Mouse (Mus musculus) lung, embryonic 16.5 days (tissue): ENCODE data around the gene Wdr20. TPM values are rescaled to one million over a fixed set of nuclear protein-coding genes. Genes with fewer than 3 reads are reported as not detected.
A peak's percentile ranks its signal among the peaks of the same experiment; 100 is the strongest.

ENCODE experiments used
- ATAC-seq: fragments of 200-750 bp; cut with Nextera tagmentation; 2 replicates; pipeline ENCODE4 v1.8.0; 2017; ENCODE audit warnings: low read depth, mild to moderate bottlenecking, moderate library complexity
- H3K27ac ChIP-seq: fragments of 300-500 bp; sonication (generic); 2 replicates; pipeline ENCODE4 v1.5.1; 2014; ENCODE audit warnings: mild to moderate bottlenecking, control low read depth, low read length
- H3K27me3 ChIP-seq: fragments of 300-500 bp; sonication (generic); 2 replicates; pipeline ENCODE4 v1.6.1; 2014; ENCODE audit warnings: low read depth, low read length, mixed read lengths; ENCODE audit not compliant: control insufficient read depth, insufficient read depth
- H3K36me3 ChIP-seq: fragments of 300-500 bp; sonication (generic); 2 replicates; pipeline ENCODE4 v1.6.1; 2014; ENCODE audit warnings: low read length; ENCODE audit not compliant: control insufficient read depth, insufficient read depth
- H3K4me1 ChIP-seq: fragments of 300-500 bp; sonication (generic); replicated peaks from 2 replicates; pipeline ENCODE4 v1.6.1; 2014; ENCODE audit warnings: low read length, mixed read lengths; ENCODE audit not compliant: control insufficient read depth, insufficient read depth
- H3K4me2 ChIP-seq: fragments of 300-500 bp; sonication (generic); 2 replicates; pipeline ENCODE4 v1.6.1; 2014; ENCODE audit warnings: low read depth, low read length, control low read depth
- H3K4me3 ChIP-seq: fragments of 300-500 bp; sonication (generic); 2 replicates; pipeline ENCODE4 v1.5.1; 2014; ENCODE audit warnings: mild to moderate bottlenecking, low read length, control low read depth
- H3K9ac ChIP-seq: fragments of 300-500 bp; sonication (generic); 2 replicates; pipeline ENCODE4 v1.6.1; 2014; ENCODE audit warnings: low read length, control low read depth
- H3K9me3 ChIP-seq: fragments of 300-500 bp; sonication (generic); 2 replicates; pipeline ENCODE4 v1.6.1; 2016; ENCODE audit warnings: low read length; ENCODE audit not compliant: control insufficient read depth
- WGBS: fragments of 180-500 bp; shearing (Covaris S2); extraction: QIAGEN DNeasy Blood & Tissue Kit; methylation state at CpG from one replicate; pipeline ENCODE4 v1.1.7; 2014; 5-methylcytosine and 5-hydroxymethylcytosine counted together
- polyA plus RNA-seq: library from polyadenylated mRNA; unstranded; fragments of >200 nt; fragmentation: Nextera tagmentation; extraction: Ambion mirVana; gene quantifications from 2 replicates; pipeline ENCODE4 v1.2.1, GENCODE M21; 2015

The Wdr20 gene
- polyA plus RNA-seq, 1 experiment from 2014 or later: 25.3 TPM

- H3K4me2 ChIP-seq: no peak overlapping the region
- no peak overlapping the region for H3K27ac ChIP-seq
- WGBS: 86% methylated on average over 4 of the region's 4 CpGs
- H3K9me3 ChIP-seq: no peaks in the 10 kb centered on the region
- H3K27me3 ChIP-seq: no peaks in the 10 kb centered on the region
- peaks cover 1% of the 10 kb centered on the region; the same call in 1 of the 2 replicates for H3K4me1 ChIP-seq
- H3K36me3 ChIP-seq: no peaks in the 10 kb centered on the region
- H3K4me3 ChIP-seq: no peak overlapping the region
- H3K9ac ChIP-seq: no peak overlapping the region
- ATAC-seq: no peak
Observed at GRCm38 (mm10) chr12:110799226-110799625, 61.5 kb downstream of the Wdr20 start.

DNA sequence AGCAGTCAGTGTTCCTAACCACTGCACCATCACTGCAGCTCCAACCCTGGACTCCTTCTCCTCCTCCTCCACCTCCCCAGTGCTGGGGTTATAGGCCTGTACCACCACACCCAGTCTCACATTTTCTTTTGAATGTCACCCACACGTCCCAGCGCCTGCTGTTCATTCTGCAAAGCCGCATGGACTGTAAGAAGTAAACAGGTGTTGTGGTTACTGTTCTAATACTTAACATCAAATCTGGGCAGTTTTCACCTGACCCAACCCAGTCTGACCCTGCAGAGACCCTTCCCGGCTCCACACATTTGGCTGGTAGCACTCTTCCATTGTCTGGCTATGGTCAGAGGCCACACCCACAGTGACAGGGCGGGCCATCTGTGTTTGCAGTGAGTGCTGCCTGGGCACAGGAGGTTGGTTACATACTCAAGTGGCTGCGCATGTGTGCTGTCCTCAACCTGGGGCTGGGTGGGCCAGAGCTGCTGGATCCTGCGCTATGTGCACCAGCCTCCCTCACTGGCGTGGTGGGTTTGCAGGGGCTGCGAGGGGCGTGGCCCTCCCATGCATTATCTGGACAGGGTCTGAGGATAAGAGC lies 64.2 kb downstream of the Wdr20 start:
- Histone ChIP-seq H3K27me3 (no peaks in the 10 kb centered on the region), H3K4me2 (no peak overlapping the region), H3K4me1 (peaks cover 2% of the 10 kb centered on the region; the same call in 1 of the 2 replicates), H3K36me3 (no peaks in the 10 kb centered on the region), H3K9me3 (no peaks in the 10 kb centered on the region), H3K4me3 (no peak overlapping the region), H3K27ac (no peak overlapping the region), H3K9ac (no peak overlapping the region)
- WGBS: 64% methylated on average over 10 of the region's 10 CpGs
- ATAC-seq: peak; percentile 41; the same call in 1 of the 2 replicates

- H3K4me2 ChIP-seq: no peak overlapping the region
- peaks cover 2% of the 10 kb centered on the region; the same call in 1 of the 2 replicates for H3K4me1 ChIP-seq
- no peaks in the 10 kb centered on the region for H3K9me3 ChIP-seq
- no peak; the same call in 1 of the 2 replicates for ATAC-seq
- H3K27ac ChIP-seq: no peak overlapping the region
- H3K4me3 ChIP-seq: no peak overlapping the region
- no peaks in the 10 kb centered on the region for H3K27me3 ChIP-seq
- WGBS: 69% methylated on average over 5 of the region's 5 CpGs
- no peak overlapping the region for H3K9ac ChIP-seq
- H3K36me3 ChIP-seq: no peaks in the 10 kb centered on the region
Observed at GRCm38 (mm10) chr12:110802674-110803297, 65.0 kb downstream of the Wdr20 start.

GRCm38 (mm10) chr12:110804261-110804660 lies 66.5 kb downstream of the Wdr20 start:
- 25% methylated on average over 10 of the region's 10 CpGs for WGBS

DNA sequence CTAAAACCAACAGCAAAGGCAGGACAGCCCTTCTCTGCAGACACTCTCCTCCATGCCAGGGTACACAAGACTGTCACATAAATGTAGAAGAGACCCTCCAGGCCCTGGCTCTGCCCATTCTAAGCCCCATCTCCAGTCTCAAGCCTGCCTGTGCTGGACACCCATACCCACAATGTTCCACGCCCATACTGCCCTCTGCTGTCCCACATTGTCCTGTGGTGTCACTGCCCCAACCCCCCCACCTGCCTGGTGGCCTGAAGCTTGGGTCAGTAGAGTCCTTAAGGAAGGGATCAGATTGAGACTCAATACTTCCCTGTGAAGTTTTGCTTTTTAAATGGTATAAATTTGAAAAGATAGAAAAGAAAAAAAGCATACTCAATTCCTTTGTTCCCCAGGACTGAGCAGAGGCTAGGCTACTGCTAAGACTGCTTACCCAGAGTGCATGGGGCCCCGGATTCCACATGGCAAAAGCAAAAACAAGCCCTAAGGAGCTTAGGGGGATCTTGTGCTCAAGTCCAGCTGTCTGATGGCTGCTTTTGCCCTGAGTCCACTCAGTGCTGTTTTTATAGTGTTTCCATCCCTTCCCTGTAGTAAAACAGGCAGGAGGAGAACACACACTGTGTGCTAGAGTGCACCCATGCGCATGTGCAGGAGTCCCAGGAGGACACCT lies 68.7 kb downstream of the Wdr20 start:
- Histone ChIP-seq H3K4me2 (no peak overlapping the region), H3K9me3 (no peaks in the 10 kb centered on the region), H3K4me1 (peaks cover 8% of the 10 kb centered on the region; the same call in 1 of the 2 replicates), H3K27ac (no peak overlapping the region), H3K4me3 (no peak overlapping the region), H3K27me3 (no peaks in the 10 kb centered on the region), H3K9ac (no peak overlapping the region), H3K36me3 (no peaks in the 10 kb centered on the region)
- no peak for ATAC-seq
- WGBS: 83% methylated on average over 3 of the region's 3 CpGs

More at GRCm38 (mm10) chr12:110804261-110804660, 66.5 kb downstream of the Wdr20 start:
- H3K9ac ChIP-seq: no peak overlapping the region
- no peak overlapping the region for H3K27ac ChIP-seq
- no peaks in the 10 kb centered on the region for H3K36me3 ChIP-seq
- H3K27me3 ChIP-seq: no peaks in the 10 kb centered on the region
- no peak overlapping the region for H3K4me3 ChIP-seq
- H3K9me3 ChIP-seq: no peaks in the 10 kb centered on the region
- no peak; the same call in 1 of the 2 replicates for ATAC-seq
- H3K4me2 ChIP-seq: no peak overlapping the region
- H3K4me1 ChIP-seq: peaks cover 8% of the 10 kb centered on the region; the same call in 1 of the 2 replicates

- Histone ChIP-seq H3K4me3 (no peak overlapping the region), H3K9ac (no peak overlapping the region), H3K27ac (peak overlapping the region; percentile 82), H3K27me3 (no peaks in the 10 kb centered on the region), H3K9me3 (no peaks in the 10 kb centered on the region), H3K36me3 (no peaks in the 10 kb centered on the region), H3K4me1 (peaks cover 8% of the 10 kb centered on the region; the same call in 1 of the 2 replicates), H3K4me2 (no peak overlapping the region)
- ATAC-seq: 0 out of 2 replicates have a peak, but pooled peaks have one; percentile 11
- WGBS: 74% methylated on average over 10 of the region's 10 CpGs
Observed at GRCm38 (mm10) chr12:110808430-110808829, 70.7 kb downstream of the Wdr20 start.

- no peak overlapping the region for H3K4me2 ChIP-seq
- no peak overlapping the region for H3K9ac ChIP-seq
- ATAC-seq: peak; percentile 58
- H3K9me3 ChIP-seq: no peaks in the 10 kb centered on the region
- H3K36me3 ChIP-seq: no peaks in the 10 kb centered on the region
- peaks cover 8% of the 10 kb centered on the region; the same call in 1 of the 2 replicates for H3K4me1 ChIP-seq
- no peaks in the 10 kb centered on the region for H3K27me3 ChIP-seq
- WGBS: 74% methylated on average over 5 of the region's 5 CpGs
- H3K27ac ChIP-seq: peak overlapping the region; percentile 82
- no peak overlapping the region for H3K4me3 ChIP-seq
Observed at GRCm38 (mm10) chr12:110808848-110809247, 71.1 kb downstream of the Wdr20 start.

- no peaks in the 10 kb centered on the region for H3K9me3 ChIP-seq
- no peak overlapping the region for H3K4me3 ChIP-seq
- no peaks in the 10 kb centered on the region for H3K27me3 ChIP-seq
- WGBS: 83% methylated on average over 9 of the region's 9 CpGs
- no peaks in the 10 kb centered on the region for H3K36me3 ChIP-seq
- no peak overlapping the region for H3K9ac ChIP-seq
- no peak for ATAC-seq
- H3K4me1 ChIP-seq: peaks cover 4% of the 10 kb centered on the region; the same call in 1 of the 2 replicates
- no peak overlapping the region for H3K4me2 ChIP-seq
- no peak overlapping the region for H3K27ac ChIP-seq
Observed at GRCm38 (mm10) chr12:110813132-110813531, 75.4 kb downstream of the Wdr20 start.

DNA sequence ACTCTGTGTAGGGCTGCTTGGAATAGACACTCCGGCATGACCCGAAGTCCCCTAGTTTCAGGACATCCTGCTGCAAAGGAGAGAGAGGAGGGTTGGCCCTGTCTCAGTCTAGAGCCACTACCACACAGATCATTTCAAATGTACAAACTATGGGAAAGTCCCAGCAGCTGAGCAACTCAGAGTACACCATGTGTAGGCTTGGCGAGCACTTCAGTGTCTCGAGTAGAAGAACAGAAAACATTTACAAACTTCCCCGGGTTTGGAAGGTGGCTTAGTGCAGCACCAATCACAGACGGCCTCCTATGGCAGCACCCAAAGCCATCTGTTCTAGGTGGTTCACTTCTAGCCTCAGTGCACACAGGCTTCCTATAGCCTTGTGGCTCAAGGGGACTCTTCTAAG lies 75.9 kb downstream of the Wdr20 start:
- 87% methylated on average over 6 of the region's 6 CpGs for WGBS
- no peaks in the 10 kb centered on the region for H3K27me3 ChIP-seq
- no peak for ATAC-seq
- no peak overlapping the region for H3K9ac ChIP-seq
- no peaks in the 10 kb centered on the region for H3K36me3 ChIP-seq
- no peak overlapping the region for H3K27ac ChIP-seq
- H3K4me3 ChIP-seq: no peak overlapping the region
- no peaks in the 10 kb centered on the region for H3K9me3 ChIP-seq
- H3K4me1 ChIP-seq: no peaks in the 10 kb centered on the region
- H3K4me2 ChIP-seq: no peak overlapping the region
